Mouse (Mus musculus): ENCODE measurements around the gene Yif1a. TPM values are rescaled to one million over a fixed set of nuclear protein-coding genes. Genes with fewer than 3 reads are reported as not detected.

Gene Yif1a
- polyA plus RNA-seq, 1 experiment, result 40.6 TPM

DNA sequence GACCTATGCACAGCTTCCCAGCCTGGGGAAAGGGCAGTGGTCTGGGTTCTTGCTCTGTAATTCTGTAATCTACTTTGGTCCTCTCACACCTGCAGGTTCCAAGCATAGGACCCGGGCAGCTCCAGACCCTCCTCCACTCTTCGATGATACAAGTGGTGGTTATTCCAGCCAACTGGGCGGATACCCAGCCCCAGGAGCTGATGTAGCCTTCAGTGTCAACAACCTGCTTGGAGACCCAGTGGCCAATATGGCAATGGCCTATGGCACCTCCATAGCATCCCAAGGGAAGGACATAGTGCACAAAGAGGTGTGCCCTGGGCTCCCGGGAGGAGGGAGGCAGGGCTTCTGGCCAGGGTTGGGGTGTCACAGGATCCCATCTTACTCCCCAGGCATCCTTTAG is 986 bp downstream of the Yif1a start:
- H3K9ac ChIP-seq (ENCODE audit: low read depth, poor library complexity, severe bottlenecking), result no peak overlapping the region
- no peaks in the 10 kb centered on the region for H3K27me3 ChIP-seq (ENCODE audit: control insufficient read depth, insufficient read depth, low read length, poor library complexity, severe bottlenecking)
- no peak overlapping the region for H3K27ac ChIP-seq (ENCODE audit: insufficient read depth, low read length)
- TF ChIP-seq EP300 (IDR thresholded peaks at IDR 0.05; ENCODE audit: insufficient read depth, low read depth, low read length) (no peak), POLR2A (IDR thresholded peaks at IDR 0.05; ENCODE audit: insufficient read depth, low read length) (no peak), CTCF (IDR thresholded peaks at IDR 0.05; ENCODE audit: low read depth, low read length) (no peak)
- H3K4me1 ChIP-seq (ENCODE audit: control insufficient read depth, insufficient read depth, low read length), result no peaks in the 10 kb centered on the region
- H3K36me3 ChIP-seq (ENCODE audit: control insufficient read depth, insufficient read depth, low read length, poor library complexity, severe bottlenecking), result no peaks in the 10 kb centered on the region
- no peaks in the 10 kb centered on the region for H3K9me3 ChIP-seq (replicated peaks; ENCODE audit: control insufficient read depth, insufficient read depth, low read length, poor library complexity, severe bottlenecking)
- peak overlapping the region; percentile 93 for H3K4me3 ChIP-seq (ENCODE audit: low read depth, low read length)

DNA sequence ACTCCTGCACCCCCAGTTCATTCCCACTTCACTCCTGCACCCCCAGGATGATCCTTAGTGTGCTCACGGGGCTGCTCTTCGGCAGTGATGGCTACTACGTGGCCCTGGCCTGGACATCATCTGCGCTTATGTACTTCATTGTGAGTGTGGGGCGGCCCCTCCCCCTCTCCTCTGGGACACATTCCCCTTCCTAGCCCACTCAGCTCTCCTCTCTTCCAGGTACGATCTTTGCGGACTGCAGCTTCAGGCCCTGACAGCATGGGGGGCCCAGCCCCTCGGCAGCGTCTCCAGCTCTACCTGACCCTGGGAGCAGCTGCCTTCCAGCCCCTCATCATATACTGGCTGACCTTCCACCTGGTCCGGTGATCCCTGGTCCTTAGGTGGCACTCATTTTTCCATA is 3.7 kb downstream of the Yif1a start:
- H3K27ac ChIP-seq (ENCODE audit: insufficient read depth, low read length), result no peak overlapping the region
- H3K9me3 ChIP-seq (replicated peaks; ENCODE audit: control insufficient read depth, insufficient read depth, low read length, poor library complexity, severe bottlenecking), result no peaks in the 10 kb centered on the region
- H3K4me1 ChIP-seq (ENCODE audit: control insufficient read depth, insufficient read depth, low read length), result no peaks in the 10 kb centered on the region
- no peak overlapping the region for H3K9ac ChIP-seq (ENCODE audit: low read depth, poor library complexity, severe bottlenecking)
- TF ChIP-seq EP300 (IDR thresholded peaks at IDR 0.05; ENCODE audit: insufficient read depth, low read depth, low read length), result no peak
- no peak for TF ChIP-seq CTCF (IDR thresholded peaks at IDR 0.05; ENCODE audit: low read depth, low read length)
- TF ChIP-seq POLR2A (IDR thresholded peaks at IDR 0.05; ENCODE audit: insufficient read depth, low read length), result no peak
- no peaks in the 10 kb centered on the region for H3K36me3 ChIP-seq (ENCODE audit: control insufficient read depth, insufficient read depth, low read length, poor library complexity, severe bottlenecking)
- no peaks in the 10 kb centered on the region for H3K27me3 ChIP-seq (ENCODE audit: control insufficient read depth, insufficient read depth, low read length, poor library complexity, severe bottlenecking)
- no peak overlapping the region for H3K4me3 ChIP-seq (ENCODE audit: low read depth, low read length)

DNA sequence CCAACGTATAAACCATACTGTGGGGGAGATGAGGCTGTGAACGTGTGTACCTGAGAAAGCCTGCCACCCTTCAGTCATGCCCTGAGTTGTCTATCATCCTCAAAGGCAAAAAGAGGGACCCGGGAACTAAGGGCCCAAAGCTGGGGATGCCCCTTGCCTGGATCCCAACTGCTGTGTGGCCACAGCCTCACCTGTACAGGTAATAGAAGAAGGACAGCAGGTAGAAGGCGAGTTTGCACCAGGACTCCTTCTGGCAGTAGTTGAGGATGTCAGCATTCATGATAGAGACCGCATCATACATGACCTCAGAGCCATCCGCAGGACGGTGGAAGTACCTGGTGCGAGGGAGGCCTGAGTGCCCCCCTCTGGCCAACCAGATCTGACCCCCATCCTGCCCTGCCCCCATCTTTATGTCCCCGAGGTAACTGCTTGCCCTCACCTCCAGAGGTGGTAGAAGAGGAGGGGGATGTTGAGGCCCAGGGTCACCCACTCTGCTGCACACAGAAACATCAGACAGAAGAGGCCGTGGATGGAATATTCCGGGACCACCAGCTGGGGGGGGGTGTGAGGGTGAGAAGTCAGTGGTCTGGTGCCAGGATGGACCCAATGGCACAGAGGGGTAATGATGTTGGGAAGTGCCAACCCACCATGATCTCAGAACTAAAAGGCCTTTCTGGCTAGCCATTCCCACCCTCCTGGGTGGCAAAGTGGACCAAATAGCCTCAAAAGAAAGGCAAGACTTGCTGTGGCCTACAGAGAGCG is 5.3 kb downstream of the Yif1a start:
- H3K4me1 ChIP-seq (ENCODE audit: control insufficient read depth, insufficient read depth, low read length), result no peaks in the 10 kb centered on the region
- no peak overlapping the region for H3K9ac ChIP-seq (ENCODE audit: low read depth, poor library complexity, severe bottlenecking)
- TF ChIP-seq POLR2A (IDR thresholded peaks at IDR 0.05; ENCODE audit: insufficient read depth, low read length), result no peak
- TF ChIP-seq EP300 (IDR thresholded peaks at IDR 0.05; ENCODE audit: insufficient read depth, low read depth, low read length), result no peak
- TF ChIP-seq CTCF (IDR thresholded peaks at IDR 0.05; ENCODE audit: low read depth, low read length), result no peak
- H3K4me3 ChIP-seq (ENCODE audit: low read depth, low read length), result no peak overlapping the region
- no peaks in the 10 kb centered on the region for H3K36me3 ChIP-seq (ENCODE audit: control insufficient read depth, insufficient read depth, low read length, poor library complexity, severe bottlenecking)
- no peaks in the 10 kb centered on the region for H3K27me3 ChIP-seq (ENCODE audit: control insufficient read depth, insufficient read depth, low read length, poor library complexity, severe bottlenecking)
- no peak overlapping the region for H3K27ac ChIP-seq (ENCODE audit: insufficient read depth, low read length)
- H3K9me3 ChIP-seq (replicated peaks; ENCODE audit: control insufficient read depth, insufficient read depth, low read length, poor library complexity, severe bottlenecking), result no peaks in the 10 kb centered on the region

DNA sequence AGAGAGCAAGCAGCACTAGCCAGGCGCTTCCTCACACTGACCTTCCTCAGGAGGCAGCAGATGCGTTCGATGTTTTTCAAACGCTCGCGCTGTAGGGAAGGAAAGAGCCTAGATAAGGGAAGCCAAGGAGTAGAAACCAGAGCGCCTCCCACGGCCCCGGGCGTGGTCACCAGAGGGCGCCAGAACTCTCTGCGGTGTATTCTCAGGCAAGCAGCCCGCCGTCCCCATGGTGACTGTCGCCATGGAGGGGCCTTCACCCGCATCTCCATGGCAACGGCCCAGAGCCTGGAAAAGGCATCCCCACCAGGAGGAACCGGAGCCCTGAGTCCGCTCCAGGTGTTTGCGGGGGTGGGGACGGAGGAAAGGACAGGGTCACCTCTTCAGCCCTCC is 5.9 kb downstream of the Yif1a start:
- TF ChIP-seq POLR2A (IDR thresholded peaks at IDR 0.05; ENCODE audit: insufficient read depth, low read length), result no peak
- peak; percentile 87 for TF ChIP-seq CTCF (IDR thresholded peaks at IDR 0.05; ENCODE audit: low read depth, low read length)
- Histone ChIP-seq H3K27ac (ENCODE audit: insufficient read depth, low read length) (no peak overlapping the region), H3K9ac (ENCODE audit: low read depth, poor library complexity, severe bottlenecking) (no peak overlapping the region), H3K4me3 (ENCODE audit: low read depth, low read length) (no peak overlapping the region), H3K36me3 (ENCODE audit: control insufficient read depth, insufficient read depth, low read length, poor library complexity, severe bottlenecking) (no peaks in the 10 kb centered on the region), H3K4me1 (ENCODE audit: control insufficient read depth, insufficient read depth, low read length) (no peaks in the 10 kb centered on the region), H3K9me3 (replicated peaks; ENCODE audit: control insufficient read depth, insufficient read depth, low read length, poor library complexity, severe bottlenecking) (no peaks in the 10 kb centered on the region), H3K27me3 (ENCODE audit: control insufficient read depth, insufficient read depth, low read length, poor library complexity, severe bottlenecking) (no peaks in the 10 kb centered on the region)

DNA sequence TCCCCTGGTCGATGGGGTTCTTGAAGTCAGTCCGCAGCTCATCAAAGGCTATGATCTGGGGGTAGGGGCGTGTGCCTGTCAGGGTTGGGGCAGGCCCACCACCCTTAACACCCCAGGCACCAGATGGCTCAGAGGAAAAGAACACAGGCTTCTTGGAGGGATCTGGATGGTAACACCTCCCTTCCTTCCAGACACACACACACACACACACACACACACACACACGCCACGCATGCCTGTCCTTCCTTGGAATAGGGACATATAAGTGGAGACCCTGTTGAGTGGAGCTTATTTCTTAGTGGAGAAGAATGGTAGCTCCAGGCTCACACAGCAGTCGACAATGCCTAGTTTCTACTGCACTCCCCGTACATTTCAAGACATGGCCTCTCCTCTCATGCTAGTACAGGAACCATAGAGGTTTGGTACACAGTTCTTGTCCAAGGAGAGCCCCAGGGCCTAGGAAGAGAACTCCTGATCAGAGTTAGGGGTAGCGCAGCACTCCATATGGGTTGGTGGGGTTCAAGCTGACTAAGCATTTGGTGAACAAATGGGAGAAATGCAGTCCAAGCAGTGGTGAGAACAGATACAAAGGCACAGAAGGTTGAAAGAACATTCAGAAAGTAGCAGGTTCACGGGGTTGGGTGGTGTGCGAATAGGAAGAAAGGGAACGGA is 6.5 kb downstream of the Yif1a start:
- Histone ChIP-seq H3K36me3 (ENCODE audit: control insufficient read depth, insufficient read depth, low read length, poor library complexity, severe bottlenecking) (no peaks in the 10 kb centered on the region), H3K9me3 (replicated peaks; ENCODE audit: control insufficient read depth, insufficient read depth, low read length, poor library complexity, severe bottlenecking) (no peaks in the 10 kb centered on the region), H3K4me1 (ENCODE audit: control insufficient read depth, insufficient read depth, low read length) (no peaks in the 10 kb centered on the region), H3K4me3 (ENCODE audit: low read depth, low read length) (no peak overlapping the region), H3K27ac (ENCODE audit: insufficient read depth, low read length) (no peak overlapping the region), H3K27me3 (ENCODE audit: control insufficient read depth, insufficient read depth, low read length, poor library complexity, severe bottlenecking) (no peaks in the 10 kb centered on the region), H3K9ac (ENCODE audit: low read depth, poor library complexity, severe bottlenecking) (no peak overlapping the region)
- TF ChIP-seq EP300 (IDR thresholded peaks at IDR 0.05; ENCODE audit: insufficient read depth, low read depth, low read length), result no peak
- TF ChIP-seq CTCF (IDR thresholded peaks at IDR 0.05; ENCODE audit: low read depth, low read length), result no peak
- no peak for TF ChIP-seq POLR2A (IDR thresholded peaks at IDR 0.05; ENCODE audit: insufficient read depth, low read length)

DNA sequence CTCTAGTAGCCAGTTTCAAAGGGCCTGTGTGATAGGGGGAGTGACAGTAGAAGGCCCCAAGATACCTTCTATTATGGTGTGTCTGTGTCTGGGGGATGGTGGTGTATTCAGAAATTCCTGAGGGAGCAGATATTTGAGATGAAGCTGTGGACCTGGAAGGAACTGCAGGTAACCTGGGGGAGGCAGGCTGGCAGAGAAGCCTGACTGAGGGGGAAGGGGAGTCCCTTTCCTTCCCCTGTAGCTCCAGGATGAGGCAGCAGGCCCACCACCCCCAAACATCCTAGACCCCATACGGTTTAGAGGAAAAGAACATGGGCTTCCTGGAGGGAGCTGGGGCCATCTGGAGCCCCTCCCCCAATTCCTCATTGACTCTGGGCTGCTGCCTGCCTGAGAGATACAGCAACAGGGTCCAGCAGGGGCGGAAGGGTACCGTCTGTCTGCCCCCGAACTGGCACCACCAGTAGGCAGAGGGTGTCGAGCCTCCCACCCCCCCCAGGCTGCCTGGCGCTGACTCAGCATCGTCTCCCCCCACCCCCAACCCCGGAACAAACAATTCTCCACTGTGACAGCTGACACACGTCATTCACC is 7.6 kb downstream of the Yif1a start:
- Histone ChIP-seq H3K27ac (ENCODE audit: insufficient read depth, low read length) (no peak overlapping the region), H3K27me3 (ENCODE audit: control insufficient read depth, insufficient read depth, low read length, poor library complexity, severe bottlenecking) (no peaks in the 10 kb centered on the region), H3K4me1 (ENCODE audit: control insufficient read depth, insufficient read depth, low read length) (no peaks in the 10 kb centered on the region), H3K36me3 (ENCODE audit: control insufficient read depth, insufficient read depth, low read length, poor library complexity, severe bottlenecking) (no peaks in the 10 kb centered on the region; the same call in 1 of the 2 replicates), H3K4me3 (ENCODE audit: low read depth, low read length) (no peak overlapping the region), H3K9ac (ENCODE audit: low read depth, poor library complexity, severe bottlenecking) (no peak overlapping the region), H3K9me3 (replicated peaks; ENCODE audit: control insufficient read depth, insufficient read depth, low read length, poor library complexity, severe bottlenecking) (no peaks in the 10 kb centered on the region)
- TF ChIP-seq EP300 (IDR thresholded peaks at IDR 0.05; ENCODE audit: insufficient read depth, low read depth, low read length) (no peak), CTCF (IDR thresholded peaks at IDR 0.05; ENCODE audit: low read depth, low read length) (no peak), POLR2A (IDR thresholded peaks at IDR 0.05; ENCODE audit: insufficient read depth, low read length) (no peak)

Measured in ES-Bruce4 (cell line).